Mouse (Mus musculus) neutrophil, adult 65 days (primary cell): ENCODE measurements around the gene Il1f9. TPM values are rescaled to one million over a fixed set of nuclear protein-coding genes. Genes with fewer than 3 reads are reported as not detected.

Source experiments
- total RNA-seq: library from RNA; stranded (reverse); gene quantifications from 2 replicates; pipeline ENCODE4 v1.2.4, GENCODE M21; 2023

The Il1f9 gene
- total RNA-seq = 219 and 280 TPM in 2 replicates

GRCm38 (mm10) chr2:24186176-24186575, at the start of gene Il1f9:
Il1f9 (plus strand) TSS chr2:24186476.

GRCm38 (mm10) chr2:24152861-24153260, 33.4 kb upstream of the Il1f9 start, which contains the start of gene Il1f8:
Il1f8 (plus strand) TSS chr2:24153161.

DNA sequence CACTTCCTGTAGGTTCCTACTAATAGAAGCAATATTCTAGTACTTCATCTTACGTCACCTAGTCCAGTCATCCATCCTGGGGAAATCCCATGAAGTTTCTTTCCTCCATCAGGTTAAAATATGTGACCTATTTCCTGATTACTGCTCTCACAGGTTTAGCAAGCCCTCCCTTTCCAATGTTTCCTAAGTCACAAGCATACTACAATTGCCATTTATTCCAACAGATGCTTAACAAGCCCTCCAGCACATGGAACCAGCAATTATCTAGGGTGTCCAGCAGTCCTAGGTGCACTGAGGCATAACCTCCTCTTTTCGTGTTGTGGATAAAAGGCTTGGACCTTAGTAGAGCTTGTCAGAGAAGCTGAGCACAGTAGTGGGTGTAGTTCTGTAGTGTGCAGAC, 28.8 kb downstream of the Il1f9 start, which contains the start of gene Il1f6:
Gene Il1f6 (plus strand): TSS at position 301 of the 400 bp plus-strand sequence.

Other genes with a start within 250 kb of the Il1f9 start
- gene Hnmt, start 137.1 kb upstream of the Il1f9 start, total RNA-seq = 10.7 and 11.6 TPM in 2 replicates
- gene Tbpl2, start 89.9 kb upstream of the Il1f9 start, total RNA-seq = not detected in 2 replicates
- gene Il1f8, start 33.3 kb upstream of the Il1f9 start, total RNA-seq = not detected in 2 replicates
- gene Il1f6, start 28.9 kb downstream of the Il1f9 start, total RNA-seq = not detected in 2 replicates
- not detected in 2 replicates for gene Il1f5, start 90.5 kb downstream of the Il1f9 start, total RNA-seq
- gene Il1f10, start 104.7 kb downstream of the Il1f9 start, total RNA-seq = not detected in 2 replicates
- gene Il1rn, start 150.4 kb downstream of the Il1f9 start, total RNA-seq = 114 and 120 TPM in 2 replicates
- gene Psd4, start 181.1 kb downstream of the Il1f9 start, total RNA-seq = 112 and 132 TPM in 2 replicates